Mouse (Mus musculus) c-Kit-positive CD71-negative TER-119-negative erythroid progenitor cells, embryonic 14.5 days (primary cell): ENCODE measurements at regions not wholly inside any gene's neighbourhood (a gene's known extent, or its start where the extent isn't known, plus 50 kb on each side); places are given as distances from the start of the nearest gene placed in this dataset.
A peak's percentile ranks its signal among the peaks of the same experiment; 100 is the strongest.
"Not testable (repeated sequence)": the region's sequence is repeated elsewhere in the genome, so short reads cannot be mapped to it uniquely, and the experiment has no call there.

Source experiments
- DNase-seq: peaks from one replicate; pipeline ENCODE4 v3.0.0-alpha.2; 2013; ENCODE audit warnings: low read depth

- no peak for DNase-seq
Measured at GRCm38 (mm10) chr16:19203681-19204080, 110.2 kb downstream of the Olfr164 start.

- no peak for DNase-seq
Measured at GRCm38 (mm10) chr16:19200977-19201376, 112.9 kb downstream of the Olfr164 start.

- DNase-seq, result no peak
Measured at GRCm38 (mm10) chr16:19199724-19200544, 113.9 kb downstream of the Olfr164 start.

- DNase-seq, result no peak
Measured at GRCm38 (mm10) chr16:19198539-19199385, 115.1 kb downstream of the Olfr164 start.

GRCm38 (mm10) chr16:19197638-19198440 is 116.0 kb downstream of the Olfr164 start:
- no peak for DNase-seq

GRCm38 (mm10) chr16:19185434-19186256 is 128.2 kb downstream of the Olfr164 start:
- no peak for DNase-seq

- DNase-seq, result peak; percentile 3
Measured at GRCm38 (mm10) chr16:19179214-19180010, 134.5 kb downstream of the Olfr164 start.

GRCm38 (mm10) chr16:19153046-19153445 is 160.8 kb downstream of the Olfr164 start:
- DNase-seq, result no peak

- not testable (repeated sequence) for DNase-seq
Measured at GRCm38 (mm10) chr16:19152465-19152864, 161.4 kb downstream of the Olfr164 start.

- DNase-seq, result no peak
Measured at GRCm38 (mm10) chr16:19151110-19151509, 162.8 kb downstream of the Olfr164 start.

GRCm38 (mm10) chr16:19150582-19150981 is 163.3 kb downstream of the Olfr164 start:
- no peak for DNase-seq

- peak; percentile 3 for DNase-seq
Measured at GRCm38 (mm10) chr16:19146290-19146983, 167.4 kb downstream of the Olfr164 start.
